Mouse (Mus musculus) retina, embryonic 14.5 days (tissue): ENCODE data around the gene Pitpnb.

Source experiments
- DNase-seq: peaks from one replicate; pipeline ENCODE4 v3.0.0-alpha.2; 2015; ENCODE audit warnings: low spot score

Pitpnb gene

DNA sequence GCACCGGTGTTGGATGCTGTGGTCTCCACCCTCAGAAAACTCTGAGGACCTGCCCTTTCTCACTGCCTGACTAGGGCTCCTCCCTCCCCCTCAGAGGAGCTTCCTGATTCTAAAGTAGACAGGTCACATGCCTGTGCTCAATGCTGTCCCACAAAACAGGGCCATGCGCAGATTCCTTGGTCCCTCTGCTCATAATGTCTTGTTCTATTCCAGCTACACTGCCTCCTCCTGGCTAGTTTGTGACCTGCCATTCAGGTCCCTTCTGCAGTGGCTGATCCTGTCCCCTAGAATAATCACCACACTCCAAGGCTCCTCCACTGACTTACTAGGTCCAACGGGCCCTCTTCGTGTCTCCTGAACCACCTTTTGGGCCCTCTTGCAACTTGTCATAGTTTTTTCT, 65.6 kb downstream of the Pitpnb start:
- no peak for DNase-seq

DNA sequence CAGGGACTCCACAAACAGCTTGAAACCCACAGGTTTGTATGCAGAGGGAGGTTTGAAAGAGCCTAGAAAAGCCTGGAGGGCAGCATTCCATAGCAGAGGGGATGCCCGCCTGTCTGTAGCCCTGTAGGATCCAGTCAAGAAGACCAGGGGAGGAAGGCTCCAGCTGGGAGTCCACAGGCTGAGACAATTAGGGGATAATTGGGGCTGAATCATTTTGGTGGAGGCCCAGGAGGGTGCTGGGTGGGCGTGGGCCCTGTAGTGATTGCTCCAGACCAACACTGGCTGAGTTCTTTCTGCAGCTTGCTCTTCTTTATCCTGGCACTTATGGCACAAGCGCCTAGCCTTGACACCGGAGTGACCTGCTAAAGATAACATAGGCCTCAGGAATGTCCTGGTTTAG, 67.9 kb downstream of the Pitpnb start:
- DNase-seq: no peak

DNA sequence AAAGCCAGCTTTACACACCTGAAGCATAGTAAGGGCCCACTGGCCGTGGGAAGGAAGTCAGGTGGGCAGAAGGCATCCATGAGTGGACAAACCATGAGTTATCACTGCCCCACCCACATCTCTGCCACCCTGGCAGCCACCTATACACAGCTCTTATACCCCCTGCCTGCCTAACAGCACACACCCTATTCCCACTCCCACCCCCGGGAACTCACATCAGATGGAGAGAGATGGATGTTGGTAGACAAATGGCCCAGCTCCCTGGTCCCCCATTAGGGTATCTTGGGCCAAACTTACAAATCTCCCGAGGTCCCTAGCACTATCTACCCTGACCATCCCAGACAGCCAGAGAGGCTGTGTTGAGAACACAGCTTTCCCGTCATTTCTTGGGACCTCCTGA, 68.7 kb downstream of the Pitpnb start:
- no peak for DNase-seq

DNA sequence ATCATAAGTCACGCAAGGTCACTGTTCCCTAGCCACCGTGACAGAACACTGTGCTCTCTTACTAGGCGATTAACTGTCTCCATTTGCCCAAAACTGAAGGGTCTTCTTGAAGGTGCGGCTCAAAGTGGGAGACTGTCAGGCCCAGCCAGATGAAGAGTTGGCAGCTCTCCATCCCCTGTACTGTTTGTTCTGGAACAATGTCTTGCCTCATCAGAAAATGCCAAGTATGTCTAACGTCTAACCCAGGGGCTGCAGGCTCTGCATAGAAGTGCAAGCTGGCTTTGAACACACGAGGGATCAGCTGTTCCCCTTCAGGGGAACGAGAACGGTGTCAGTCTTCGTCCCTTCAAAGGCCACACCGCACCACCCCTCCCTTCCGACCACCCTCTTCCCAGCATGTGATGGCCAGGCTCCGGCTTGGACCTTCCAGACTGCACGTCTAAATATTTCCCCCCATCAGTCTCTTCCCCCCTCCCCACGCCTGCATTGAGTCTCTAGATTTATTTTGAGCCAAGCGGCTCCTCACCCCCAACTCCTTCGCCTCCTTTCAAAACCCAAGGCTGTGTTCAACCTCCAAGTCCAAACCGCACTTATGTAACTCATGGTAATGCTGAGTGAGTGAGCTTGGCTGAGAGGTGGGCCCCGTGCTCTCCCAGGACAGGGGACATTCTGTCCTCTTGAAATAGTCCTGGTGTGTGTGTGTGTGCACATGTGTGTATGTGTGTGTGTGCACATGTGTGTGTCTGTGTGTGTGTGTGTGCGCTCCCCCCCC, 71.5 kb downstream of the Pitpnb start:
- DNase-seq: no peak

DNA sequence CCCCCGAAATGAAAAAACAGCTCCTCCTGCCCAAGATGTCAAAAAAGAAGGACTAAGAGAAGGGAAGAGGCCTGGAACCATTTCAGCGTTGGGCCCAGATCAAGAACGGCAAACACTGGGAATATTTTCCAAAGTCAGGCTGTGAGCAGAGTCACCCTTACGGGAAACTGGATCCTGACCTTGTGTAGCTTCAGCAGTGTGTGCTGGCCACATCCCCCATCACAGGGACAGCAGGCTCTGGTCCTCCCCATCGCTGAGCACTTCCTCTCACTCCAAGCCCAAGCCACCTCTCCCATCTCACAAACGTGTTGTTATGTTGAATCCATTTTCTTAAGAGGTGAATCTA, 72.1 kb downstream of the Pitpnb start:
- no peak for DNase-seq

DNA sequence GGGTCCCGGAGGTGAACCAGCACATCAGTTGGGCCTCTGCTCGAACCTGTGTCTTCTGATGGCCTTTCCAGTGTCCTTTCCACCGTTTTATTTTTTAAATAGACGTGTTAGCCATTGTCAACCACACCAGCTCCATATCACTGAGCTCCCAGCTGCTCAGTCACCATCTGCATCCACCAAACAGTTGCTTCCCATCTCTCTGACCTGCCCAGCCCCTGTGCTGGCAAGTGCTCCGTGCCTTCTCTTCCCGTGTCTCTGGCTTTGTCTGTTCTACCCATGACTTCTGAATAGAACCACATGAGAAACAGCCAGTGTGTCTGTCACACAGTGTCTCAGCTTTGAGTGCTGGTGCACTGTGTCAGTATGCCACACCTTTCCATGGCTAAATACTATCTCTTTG, 74.2 kb downstream of the Pitpnb start:
- no peak for DNase-seq

DNA sequence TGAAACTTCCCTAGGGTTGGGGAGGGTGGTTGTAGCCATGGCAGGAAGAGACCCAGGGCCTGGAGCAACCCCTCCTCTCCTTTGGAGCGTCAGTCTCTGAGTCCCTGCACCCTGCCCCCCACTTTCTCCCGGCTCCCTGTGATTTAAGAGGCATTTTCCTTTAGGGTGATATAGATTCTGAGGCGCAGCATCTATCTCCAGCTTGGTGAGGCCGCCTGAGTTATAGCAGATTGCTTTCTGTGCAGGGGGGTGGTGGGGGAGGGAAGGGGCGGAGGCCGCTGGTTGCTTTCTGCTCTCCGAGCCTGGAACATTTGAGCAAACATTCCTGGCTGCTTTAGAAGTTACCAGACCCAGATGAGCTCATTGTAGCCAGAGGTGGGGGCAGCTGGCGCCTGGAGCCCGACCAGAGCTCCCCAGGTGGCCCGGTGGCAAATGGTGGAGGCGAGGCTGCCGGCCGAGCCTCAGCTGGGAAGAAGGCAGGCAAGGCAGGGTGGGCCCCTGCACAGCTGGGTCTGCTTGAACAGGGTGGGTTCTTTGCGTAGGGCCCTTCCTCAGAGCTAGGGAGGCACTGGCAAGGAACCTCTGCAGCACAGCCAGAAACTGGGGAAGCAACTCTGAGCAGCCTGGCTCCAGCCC, 78.0 kb downstream of the Pitpnb start:
- no peak for DNase-seq

DNA sequence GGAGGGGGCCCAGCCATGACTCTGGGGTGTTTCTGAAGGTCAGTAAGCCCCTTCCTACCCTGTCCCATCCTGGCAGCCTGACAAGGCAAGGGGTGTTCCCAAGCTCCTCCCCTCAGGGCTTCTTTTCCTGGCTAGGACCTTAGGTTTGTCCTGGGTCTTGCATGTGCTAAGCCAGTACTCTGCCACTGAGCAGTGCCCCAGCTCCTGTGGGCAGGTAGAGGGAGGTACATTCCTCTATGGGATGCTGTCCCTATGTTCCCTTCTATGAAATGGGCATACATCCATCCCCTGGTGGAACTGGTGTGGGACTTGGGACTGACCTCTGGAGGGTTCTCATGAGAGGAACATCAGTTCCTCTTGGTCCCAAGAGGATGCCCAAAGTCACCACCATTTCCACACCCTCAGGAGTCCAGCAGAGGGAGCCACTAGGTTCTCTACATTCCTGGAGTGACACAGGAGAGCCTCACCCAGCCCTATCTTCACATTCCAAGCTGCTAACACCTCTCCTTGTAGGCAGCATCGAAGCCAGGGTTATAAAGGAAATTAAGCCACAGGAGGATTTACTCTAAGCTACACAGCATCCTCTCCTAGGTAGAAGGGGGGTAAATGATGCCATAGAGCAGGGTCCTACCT, 79.0 kb downstream of the Pitpnb start:
- peak; percentile 73 for DNase-seq

DNA sequence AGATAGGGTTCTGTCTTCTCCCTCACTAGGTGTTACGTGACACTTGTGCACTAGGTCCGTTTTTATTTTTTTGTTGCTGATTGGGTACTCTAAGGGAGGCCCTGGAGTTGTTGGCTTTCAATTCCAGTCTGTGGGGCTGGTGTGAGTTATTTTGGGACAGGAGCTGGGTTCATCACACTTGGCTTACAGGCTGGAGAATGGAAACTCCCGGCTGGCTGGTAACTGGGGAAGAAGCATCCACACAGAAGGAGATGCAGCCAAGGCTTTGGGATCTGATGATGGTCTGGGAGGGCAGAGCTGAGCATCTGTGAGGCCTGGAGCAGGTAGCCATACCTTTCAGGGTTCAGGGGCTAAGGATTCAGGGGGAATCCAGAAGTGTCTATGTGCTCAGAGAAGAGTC, 80.1 kb downstream of the Pitpnb start:
- no peak for DNase-seq

DNA sequence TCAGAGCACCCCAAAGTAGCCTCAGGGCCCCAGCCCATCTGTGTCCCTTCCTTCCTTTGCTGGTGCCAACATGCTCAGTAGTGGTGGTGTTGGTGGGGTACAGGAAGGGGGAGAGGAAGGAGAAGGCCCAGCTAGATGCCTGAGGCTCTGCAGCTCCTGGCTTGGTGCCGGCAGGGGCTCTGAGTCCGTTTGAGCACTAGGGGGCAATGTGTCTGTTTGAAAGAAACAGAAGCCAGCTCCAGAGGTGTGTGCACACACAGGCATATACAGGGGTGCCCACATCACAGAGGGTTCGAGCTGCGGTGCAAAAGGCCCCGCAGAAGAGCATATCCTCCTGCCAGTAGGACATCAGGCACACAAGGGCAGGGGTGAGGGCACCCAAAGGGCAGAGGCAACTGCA, 83.6 kb downstream of the Pitpnb start:
- peak; percentile 91 for DNase-seq

DNA sequence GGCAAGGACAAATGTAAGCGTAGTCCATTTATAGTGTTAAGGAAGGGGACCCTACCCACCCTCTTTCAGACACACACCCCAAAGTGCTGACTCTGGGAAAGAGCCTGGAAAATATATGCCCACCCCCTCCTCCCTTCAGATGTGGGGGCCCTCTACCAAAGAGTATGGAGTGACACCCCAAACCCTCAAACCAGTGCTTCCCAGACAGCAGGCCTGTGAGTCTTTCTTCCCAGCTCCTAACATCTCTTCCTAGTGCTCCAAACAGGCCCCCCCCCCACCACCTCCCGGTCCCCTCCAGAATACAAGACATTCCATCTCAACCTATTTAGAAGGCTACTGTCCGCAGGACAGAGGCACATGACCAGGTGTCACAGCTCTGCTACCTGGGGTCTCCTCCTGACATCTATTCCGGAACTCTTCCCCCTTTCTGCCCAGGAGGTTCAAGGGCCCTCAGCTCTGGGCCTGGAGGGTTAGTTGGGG, 84.2 kb downstream of the Pitpnb start:
- no peak for DNase-seq

DNA sequence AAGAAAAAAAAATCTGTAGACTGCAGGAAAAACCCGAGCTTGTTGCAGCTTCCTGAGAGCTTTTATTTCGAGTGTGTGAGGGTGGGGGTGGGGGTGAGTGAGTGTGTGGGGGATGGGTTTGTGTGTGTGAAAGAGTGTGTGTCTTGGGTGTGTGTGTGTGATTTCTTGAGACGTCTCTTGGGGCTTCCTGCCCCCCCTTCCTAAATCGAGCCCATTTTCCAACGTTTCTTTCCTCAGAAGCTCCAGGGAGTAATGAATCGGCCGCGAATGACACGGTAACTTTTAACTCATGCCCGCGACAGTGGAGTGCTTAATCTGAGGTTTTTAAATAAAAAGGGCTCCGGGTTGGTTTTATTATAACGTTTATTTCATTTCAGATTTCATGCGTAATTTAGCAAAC, 85.0 kb downstream of the Pitpnb start:
- DNase-seq: no peak

DNA sequence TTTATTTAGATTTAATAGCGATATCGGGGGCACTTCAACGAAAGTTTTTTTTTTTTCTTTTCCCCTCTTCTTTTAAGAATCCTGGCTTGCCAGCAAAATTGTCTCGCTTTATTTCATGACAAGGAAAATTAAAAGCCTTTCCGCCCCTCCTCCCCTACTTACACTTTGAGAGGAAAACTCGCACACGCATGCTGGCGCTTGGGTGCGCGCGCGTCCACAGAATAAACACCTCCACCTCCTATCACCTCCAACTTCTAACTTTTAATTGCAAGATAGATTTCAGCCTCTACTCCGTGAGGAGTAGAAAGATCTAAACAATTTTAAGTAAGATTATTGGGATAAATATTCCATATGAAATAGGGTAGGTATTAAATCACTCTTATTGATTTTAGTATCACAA, 85.5 kb downstream of the Pitpnb start:
- no peak for DNase-seq

DNA sequence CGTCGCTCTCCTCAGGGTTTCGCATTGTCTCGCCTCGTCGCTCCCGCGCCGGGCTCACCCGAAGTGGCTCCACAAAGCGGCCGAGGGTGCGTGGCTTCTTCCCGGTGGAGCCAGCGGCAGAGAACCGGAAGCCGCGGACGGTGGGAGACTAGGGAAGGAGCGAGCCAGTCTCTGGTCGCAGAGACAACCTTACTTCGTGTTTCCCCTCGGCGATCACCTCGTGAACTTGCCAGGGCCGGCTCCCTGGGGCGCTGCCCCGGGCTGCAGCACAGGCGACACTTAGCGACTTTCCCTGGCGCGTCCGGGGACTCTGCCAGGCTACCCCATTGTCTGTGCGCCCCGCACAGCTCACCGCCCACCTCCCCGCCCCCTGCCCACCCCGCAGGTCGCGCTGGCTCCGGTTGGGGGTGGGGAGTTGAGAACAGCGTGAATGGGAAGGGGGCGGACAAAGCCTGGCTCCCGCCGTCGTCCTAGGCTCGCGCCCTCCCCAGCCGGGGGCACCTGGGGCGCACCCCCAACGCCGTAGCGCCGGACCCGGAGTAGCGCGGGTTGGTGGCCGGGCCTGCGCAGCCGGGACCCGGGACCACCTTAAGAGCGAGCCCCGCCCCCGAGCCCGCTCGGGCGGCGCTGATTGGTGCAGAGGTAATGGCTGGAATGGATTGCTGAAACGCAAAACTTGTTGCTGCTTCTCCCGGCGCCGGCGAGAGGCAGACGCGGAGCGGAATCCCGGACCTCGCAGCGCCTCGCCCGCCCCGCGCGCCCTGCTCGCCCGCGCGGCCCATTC, 86.2 kb downstream of the Pitpnb start, which contains the start of gene Mn1:
Gene Mn1 (plus strand): TSS at position 772 of the 784 bp plus-strand sequence.
- DNase-seq: peak; percentile 95

DNA sequence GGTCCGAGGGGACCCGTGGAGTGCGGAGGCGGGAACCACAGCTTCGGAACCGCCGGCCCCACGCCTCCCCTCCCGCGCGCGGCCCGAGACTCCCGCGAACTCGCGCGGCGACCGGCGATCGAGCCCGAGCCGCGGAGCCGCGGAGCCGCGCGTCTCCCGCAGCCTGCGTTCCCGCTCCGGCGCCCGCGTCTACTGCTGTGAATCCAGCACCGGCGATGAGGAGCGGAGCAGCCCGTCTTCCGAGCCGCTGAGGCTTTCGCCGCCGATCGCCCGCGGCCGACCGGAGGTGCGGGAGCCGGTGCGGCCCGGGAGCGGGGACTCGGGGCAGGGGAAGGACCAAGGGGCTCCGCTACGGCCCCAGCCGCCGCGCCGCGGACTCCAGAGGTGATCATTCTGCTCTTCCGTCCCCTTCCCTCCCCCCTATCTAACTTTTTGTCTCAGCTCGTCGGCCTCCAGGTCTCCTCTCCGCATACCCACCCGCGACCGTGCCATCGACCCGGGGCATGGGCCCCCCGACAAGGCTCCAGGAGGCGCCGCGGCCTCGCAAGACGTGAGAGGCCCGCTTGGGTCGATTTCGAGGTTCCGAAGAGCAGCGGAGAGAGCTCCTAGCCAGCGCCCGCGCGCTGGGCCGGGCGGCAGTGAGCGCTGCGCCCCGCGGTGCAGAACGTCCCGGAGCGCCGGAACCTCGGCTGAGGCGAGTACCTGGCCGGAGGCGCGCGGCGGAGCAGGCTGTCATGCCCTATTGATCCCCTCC, 87.0 kb downstream of the Pitpnb start:
- DNase-seq: no peak

DNA sequence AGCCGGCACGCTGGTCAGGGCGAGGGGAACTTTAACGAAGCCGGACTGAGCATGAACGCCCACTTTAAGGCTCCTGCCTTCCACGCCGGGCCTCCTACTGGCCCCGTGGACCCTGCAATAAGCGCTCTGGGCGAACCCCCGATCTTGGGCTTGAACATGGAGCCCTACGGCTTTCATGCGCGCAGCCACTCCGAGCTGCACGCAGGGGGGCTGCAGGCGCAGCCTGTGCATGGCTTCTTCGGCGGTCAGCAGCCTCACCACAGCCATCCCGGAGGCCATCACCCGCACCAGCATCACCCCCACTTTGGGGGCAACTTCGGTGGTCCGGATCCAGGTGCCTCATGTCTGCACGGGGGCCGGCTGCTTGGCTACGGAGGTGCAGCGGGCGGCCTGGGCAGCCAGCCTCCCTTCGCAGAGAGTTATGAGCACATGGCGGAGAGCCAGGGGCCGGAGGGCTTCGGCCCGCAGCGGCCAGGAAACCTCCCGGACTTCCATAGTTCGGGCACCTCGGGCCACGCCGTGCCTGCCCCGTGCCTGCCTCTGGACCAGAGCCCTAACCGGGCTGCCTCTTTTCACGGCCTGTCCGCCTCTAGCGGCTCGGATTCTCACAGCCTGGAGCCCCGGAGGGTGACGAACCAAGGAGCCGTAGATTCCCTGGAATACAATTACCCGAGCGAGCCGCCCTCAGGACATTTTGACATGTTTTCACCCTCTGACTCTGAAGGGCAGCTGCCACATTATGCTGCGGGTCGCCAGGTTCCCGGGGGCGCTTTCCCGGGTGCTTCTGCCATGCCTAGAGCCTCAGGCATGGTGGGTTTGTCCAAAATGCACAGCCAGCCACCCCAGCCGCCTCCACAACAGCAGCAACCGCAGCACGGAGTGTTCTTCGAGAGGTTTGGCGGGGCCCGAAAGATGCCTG, 87.9 kb downstream of the Pitpnb start:
- DNase-seq: peak; percentile 58

DNA sequence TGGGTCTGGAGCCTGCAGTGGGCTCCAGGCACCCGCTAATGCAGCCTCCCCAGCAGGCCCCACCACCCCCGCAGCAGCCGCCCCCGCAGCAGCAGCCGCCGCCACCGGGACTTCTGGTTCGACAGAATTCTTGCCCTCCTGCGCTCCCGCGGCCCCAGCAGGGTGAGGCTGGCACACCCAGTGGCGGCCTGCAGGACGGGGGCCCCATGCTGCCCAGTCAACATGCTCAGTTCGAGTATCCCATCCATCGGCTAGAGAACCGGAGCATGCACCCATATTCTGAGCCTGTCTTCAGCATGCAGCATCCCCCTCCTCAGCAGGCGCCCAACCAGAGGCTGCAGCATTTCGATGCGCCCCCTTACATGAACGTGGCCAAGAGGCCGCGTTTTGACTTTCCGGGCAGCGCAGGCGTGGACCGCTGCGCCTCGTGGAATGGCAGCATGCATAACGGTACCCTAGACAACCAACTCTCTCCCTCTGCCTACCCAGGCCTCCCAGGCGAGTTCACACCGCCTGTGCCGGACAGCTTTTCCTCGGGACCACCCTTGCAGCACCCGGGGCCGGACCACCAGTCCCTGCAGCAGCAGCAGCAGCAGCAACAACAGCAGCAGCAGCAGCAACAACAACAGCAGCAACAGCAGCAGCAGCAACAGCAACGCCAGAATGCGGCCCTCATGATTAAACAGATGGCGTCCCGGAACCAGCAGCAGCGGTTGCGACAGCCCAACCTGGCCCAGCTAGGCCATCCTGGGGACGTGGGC, 88.7 kb downstream of the Pitpnb start:
- DNase-seq: peak; percentile 51

DNA sequence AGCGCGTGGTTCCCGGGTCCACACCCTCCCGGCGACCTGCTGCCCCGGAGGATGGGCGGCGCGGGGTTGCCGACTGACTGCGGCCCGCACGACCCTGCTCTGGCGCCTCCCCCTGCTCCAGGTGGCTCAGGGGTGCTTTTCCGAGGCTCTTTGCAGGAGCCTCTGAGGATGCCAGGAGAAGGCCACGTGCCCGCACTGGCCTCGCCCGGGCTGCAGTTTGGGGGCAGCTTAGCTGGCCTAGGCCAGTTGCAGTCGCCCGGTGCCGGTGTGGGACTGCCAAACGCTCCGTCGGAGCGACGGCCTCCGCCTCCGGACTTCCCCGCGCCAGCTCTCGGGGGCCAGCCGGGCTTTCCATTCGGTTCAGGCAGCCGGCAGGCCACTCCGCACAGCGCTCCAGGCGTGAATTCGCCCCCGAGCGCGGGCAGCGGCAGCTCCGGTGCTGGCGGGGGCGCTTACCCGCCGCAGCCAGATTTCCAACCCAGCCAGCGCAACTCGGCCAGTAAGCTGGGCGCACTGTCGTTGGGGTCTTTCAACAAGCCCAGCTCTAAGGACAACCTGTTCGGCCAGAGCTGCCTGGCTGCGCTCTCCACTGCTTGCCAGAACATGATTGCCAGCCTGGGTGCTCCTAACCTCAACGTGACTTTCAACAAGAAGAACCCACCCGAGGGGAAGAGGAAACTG, 89.6 kb downstream of the Pitpnb start:
- peak; percentile 54 for DNase-seq

DNA sequence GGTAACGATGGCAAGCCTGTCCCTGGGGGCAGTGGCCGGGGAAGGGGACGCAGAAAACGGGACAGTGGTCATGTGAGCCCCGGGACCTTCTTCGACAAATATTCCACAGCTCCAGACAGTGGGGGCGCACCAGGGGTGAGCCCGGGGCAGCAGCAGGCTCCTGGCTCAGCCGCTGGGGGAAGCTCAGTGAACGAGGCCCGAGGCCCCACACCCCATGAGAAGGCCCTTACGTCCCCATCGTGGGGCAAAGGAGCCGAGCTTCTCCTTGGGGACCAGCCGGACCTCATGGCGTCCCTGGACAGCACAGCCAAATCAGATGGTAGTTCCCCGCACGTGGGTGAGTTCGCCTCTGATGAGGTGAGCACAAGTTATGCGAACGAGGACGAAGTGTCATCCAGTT, 90.3 kb downstream of the Pitpnb start:
- no peak for DNase-seq
